Mouse (Mus musculus): Measurements from ENCODE around the gene Cdc37l1. TPM values are rescaled to one million over a fixed set of nuclear protein-coding genes. Genes with fewer than 3 reads are reported as not detected.

Cdc37l1 gene
- polyA plus RNA-seq, 1 experiment: 9.2 TPM

DNA sequence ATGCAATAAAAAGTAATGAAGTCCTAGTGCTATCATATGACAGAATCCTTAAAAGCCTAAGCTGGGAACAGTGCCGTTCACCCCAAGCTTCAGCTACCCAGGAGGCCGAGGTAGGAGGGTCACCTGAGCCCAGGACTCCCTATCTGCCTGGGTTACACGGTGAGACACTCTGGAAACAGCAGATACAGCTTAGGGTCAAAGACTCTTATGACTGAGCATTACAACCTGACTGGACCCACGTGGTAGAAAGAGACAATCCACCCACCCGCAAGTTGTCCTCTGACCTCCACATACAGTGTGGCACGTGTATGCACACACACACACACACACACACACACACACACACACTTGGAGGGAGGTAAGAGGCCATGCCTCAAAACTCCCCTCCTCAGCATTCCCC is 52.0 kb downstream of the Cdc37l1 start:
- no peak for TF ChIP-seq POLR2AphosphoS2 (IDR thresholded peaks at IDR 0.05; ENCODE audit: insufficient read length, low read depth)
- TF ChIP-seq REST (IDR thresholded peaks at IDR 0.05; ENCODE audit: insufficient read depth, insufficient read length): no peak
- TF ChIP-seq SRF (IDR thresholded peaks at IDR 0.05; ENCODE audit: control insufficient read depth, insufficient read length, low read depth): no peak
- TF ChIP-seq POLR2A (IDR thresholded peaks at IDR 0.05; ENCODE audit: insufficient read length, low read depth): no peak
- TF ChIP-seq MAX (IDR thresholded peaks at IDR 0.05; ENCODE audit: low read depth): no peak
- no peak for TF ChIP-seq CEBPB (IDR thresholded peaks at IDR 0.05; ENCODE audit: insufficient read depth, poor library complexity, severe bottlenecking)
- TF ChIP-seq MYOD1 (IDR thresholded peaks at IDR 0.05; ENCODE audit: control insufficient read depth in 1 of 3, insufficient read length in 2 of 3, low read depth in 2 of 3): no peak
- no peak for TF ChIP-seq TCF3 (IDR thresholded peaks at IDR 0.05; ENCODE audit: insufficient read length, low read depth)
- no peak for TF ChIP-seq MYOG (IDR thresholded peaks at IDR 0.05; ENCODE audit: control insufficient read depth in 1 of 3, insufficient read depth in 1 of 3, insufficient read length in 2 of 3, low read depth in 2 of 3)
- no peak for TF ChIP-seq E2F4 (IDR thresholded peaks at IDR 0.05; ENCODE audit: insufficient read depth)
- no peak for TF ChIP-seq TCF12 (IDR thresholded peaks at IDR 0.05; ENCODE audit: insufficient read depth, poor library complexity, severe bottlenecking)
- TF ChIP-seq USF1 (IDR thresholded peaks at IDR 0.05; ENCODE audit: low read depth): no peak
- Histone ChIP-seq H3K4me3 (no peak overlapping the region), H3K27me3 (ENCODE audit: control insufficient read depth, insufficient read depth, insufficient read length) (no peaks in the 10 kb centered on the region), H3K79me2 (ENCODE audit: control insufficient read depth, insufficient read depth) (peaks cover 5% of the 10 kb centered on the region), H3K36me3 (ENCODE audit: control insufficient read depth, insufficient read depth) (peaks cover 16% of the 10 kb centered on the region), H3ac (ENCODE audit: control insufficient read depth, insufficient read length) (no peak overlapping the region), H3K4me2 (ENCODE audit: low read depth) (peak overlapping the region; percentile 6)

DNA sequence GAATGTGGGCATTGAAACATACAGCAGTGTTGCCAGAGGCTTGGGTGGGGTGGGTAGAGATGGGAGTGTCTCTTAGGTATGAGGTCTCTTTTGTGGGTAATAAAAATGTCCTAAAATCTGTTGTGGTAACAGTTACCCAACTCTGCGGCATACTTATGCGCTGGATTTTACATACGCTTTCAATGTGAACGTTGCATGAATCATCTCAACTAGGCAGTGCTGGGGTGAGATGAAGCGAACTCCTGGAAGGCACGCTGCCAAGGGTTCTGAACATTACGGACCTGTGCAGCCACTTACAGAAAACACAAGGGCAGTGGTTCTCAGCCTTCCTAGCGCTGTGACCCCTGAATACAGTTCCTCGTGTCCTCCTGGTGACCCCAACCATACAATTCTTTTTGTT is 52.5 kb downstream of the Cdc37l1 start:
- Histone ChIP-seq H3K4me3 (no peak overlapping the region), H3K4me2 (ENCODE audit: low read depth) (peak overlapping the region; percentile 6), H3K27me3 (ENCODE audit: control insufficient read depth, insufficient read depth, insufficient read length) (no peaks in the 10 kb centered on the region), H3ac (ENCODE audit: control insufficient read depth, insufficient read length) (no peak overlapping the region), H3K36me3 (ENCODE audit: control insufficient read depth, insufficient read depth) (peaks cover 11% of the 10 kb centered on the region), H3K79me2 (ENCODE audit: control insufficient read depth, insufficient read depth) (peaks cover 7% of the 10 kb centered on the region)
- TF ChIP-seq CEBPB (IDR thresholded peaks at IDR 0.05; ENCODE audit: insufficient read depth, poor library complexity, severe bottlenecking) (peak; percentile 52), SRF (IDR thresholded peaks at IDR 0.05; ENCODE audit: control insufficient read depth, insufficient read length, low read depth) (no peak)

DNA sequence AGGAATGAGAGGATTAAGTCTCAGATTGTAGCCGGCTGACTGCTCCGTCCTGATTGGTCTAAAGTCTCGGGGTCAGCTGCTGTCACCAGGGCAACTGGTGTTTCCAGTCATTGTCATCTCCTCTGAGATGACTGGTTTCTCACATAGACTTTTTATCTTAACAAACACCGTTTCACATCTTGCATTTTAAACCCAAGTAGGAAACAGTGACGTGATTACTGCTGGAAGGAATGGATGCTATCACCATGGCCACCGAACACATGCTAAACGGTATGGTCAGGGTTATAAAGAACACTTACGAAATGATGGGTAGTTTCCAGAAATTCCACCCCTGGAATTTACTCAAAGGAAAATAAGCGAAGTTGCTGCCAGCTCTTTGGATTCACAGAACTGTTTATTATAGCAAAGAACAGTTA is 54.2 kb downstream of the Cdc37l1 start:
- H3ac ChIP-seq (ENCODE audit: control insufficient read depth, insufficient read length): no peak overlapping the region
- H3K4me2 ChIP-seq (ENCODE audit: low read depth): no peak overlapping the region
- peaks cover 7% of the 10 kb centered on the region for H3K79me2 ChIP-seq (ENCODE audit: control insufficient read depth, insufficient read depth)
- TF ChIP-seq CEBPB (IDR thresholded peaks at IDR 0.05; ENCODE audit: insufficient read depth, poor library complexity, severe bottlenecking) (no peak), MYOD1 (IDR thresholded peaks at IDR 0.05; ENCODE audit: control insufficient read depth in 1 of 3, insufficient read length in 2 of 3, low read depth in 2 of 3) (no peak), TCF12 (IDR thresholded peaks at IDR 0.05; ENCODE audit: insufficient read depth, poor library complexity, severe bottlenecking) (no peak)
- peaks cover 9% of the 10 kb centered on the region for H3K36me3 ChIP-seq (ENCODE audit: control insufficient read depth, insufficient read depth)
- H3K27me3 ChIP-seq (ENCODE audit: control insufficient read depth, insufficient read depth, insufficient read length): no peaks in the 10 kb centered on the region
- H3K4me3 ChIP-seq: no peak overlapping the region

DNA sequence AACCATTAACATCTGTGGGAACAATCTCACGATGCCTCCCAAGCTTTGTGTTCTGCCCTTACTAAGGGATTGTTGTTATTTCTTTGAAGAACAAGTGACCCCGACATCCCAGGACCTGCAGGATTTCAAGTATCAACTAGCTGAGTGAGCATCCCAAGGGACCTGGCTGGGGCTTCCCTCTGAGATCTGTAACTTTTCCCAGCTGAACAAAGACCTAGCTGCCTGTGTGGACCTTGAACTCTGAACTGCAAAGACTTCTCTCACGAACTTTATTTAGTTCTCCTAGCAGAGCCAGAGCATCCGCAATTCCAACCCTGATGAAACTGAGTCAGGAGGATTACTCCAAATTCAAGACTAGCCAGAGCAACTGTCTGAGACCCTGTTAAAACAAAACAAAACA is 55.2 kb downstream of the Cdc37l1 start:
- Histone ChIP-seq H3K36me3 (ENCODE audit: control insufficient read depth, insufficient read depth) (peaks cover 4% of the 10 kb centered on the region), H3K27me3 (ENCODE audit: control insufficient read depth, insufficient read depth, insufficient read length) (no peaks in the 10 kb centered on the region), H3K79me2 (ENCODE audit: control insufficient read depth, insufficient read depth) (peaks cover 7% of the 10 kb centered on the region), H3K4me3 (peak overlapping the region; percentile 41), H3ac (ENCODE audit: control insufficient read depth, insufficient read length) (no peak overlapping the region), H3K4me2 (ENCODE audit: low read depth) (peak overlapping the region; percentile 72)
- TF ChIP-seq TCF3 (IDR thresholded peaks at IDR 0.05; ENCODE audit: insufficient read length, low read depth) (no peak), POLR2AphosphoS2 (IDR thresholded peaks at IDR 0.05; ENCODE audit: insufficient read length, low read depth) (no peak), MAX (IDR thresholded peaks at IDR 0.05; ENCODE audit: low read depth) (no peak), MYOG (IDR thresholded peaks at IDR 0.05; ENCODE audit: control insufficient read depth in 1 of 3, insufficient read depth in 1 of 3, insufficient read length in 2 of 3, low read depth in 2 of 3) (no peak), USF1 (IDR thresholded peaks at IDR 0.05; ENCODE audit: low read depth) (no peak), CEBPB (IDR thresholded peaks at IDR 0.05; ENCODE audit: insufficient read depth, poor library complexity, severe bottlenecking) (no peak), SRF (IDR thresholded peaks at IDR 0.05; ENCODE audit: control insufficient read depth, insufficient read length, low read depth) (no peak), REST (IDR thresholded peaks at IDR 0.05; ENCODE audit: insufficient read depth, insufficient read length) (no peak), E2F4 (IDR thresholded peaks at IDR 0.05; ENCODE audit: insufficient read depth) (no peak), POLR2A (IDR thresholded peaks at IDR 0.05; ENCODE audit: insufficient read length, low read depth) (no peak), TCF12 (IDR thresholded peaks at IDR 0.05; ENCODE audit: insufficient read depth, poor library complexity, severe bottlenecking) (no peak), MYOD1 (IDR thresholded peaks at IDR 0.05; ENCODE audit: control insufficient read depth in 1 of 3, insufficient read length in 2 of 3, low read depth in 2 of 3) (no peak)

DNA sequence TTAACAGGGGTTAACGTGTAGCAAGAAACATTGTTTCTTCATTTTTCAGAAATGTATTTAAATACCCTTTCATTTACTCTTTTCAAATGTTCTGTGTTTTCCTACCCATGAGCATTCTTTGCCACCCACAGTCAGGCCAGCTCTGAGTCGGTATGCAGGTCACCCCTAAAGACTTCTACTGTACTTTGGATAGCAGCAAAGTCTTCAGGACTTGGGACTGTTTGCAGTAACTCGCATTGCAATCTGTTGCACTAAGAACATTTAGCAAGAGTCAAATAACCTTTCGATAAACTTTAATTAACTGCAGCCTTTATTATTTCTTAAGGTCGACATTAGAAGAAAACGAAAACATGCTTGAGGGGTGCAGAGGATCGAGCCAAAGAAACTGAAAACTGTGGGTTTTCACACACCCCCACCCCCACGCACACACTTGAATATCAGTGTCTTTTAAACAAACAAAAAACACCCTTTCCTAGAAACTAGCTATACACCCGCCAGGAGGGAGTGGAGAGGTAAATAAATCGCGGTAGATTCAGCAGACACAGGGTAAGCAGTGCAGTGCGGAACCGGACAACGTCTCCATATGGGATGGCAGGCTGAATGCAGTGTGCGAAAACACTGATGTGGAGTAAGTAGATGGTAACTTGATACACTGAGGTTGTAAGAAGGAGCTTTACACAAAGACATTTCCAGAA is 56.0 kb downstream of the Cdc37l1 start:
- H3K4me2 ChIP-seq (ENCODE audit: low read depth): peak overlapping the region; percentile 72
- no peaks in the 10 kb centered on the region for H3K27me3 ChIP-seq (ENCODE audit: control insufficient read depth, insufficient read depth, insufficient read length)
- peak overlapping the region; percentile 41 for H3K4me3 ChIP-seq
- H3K36me3 ChIP-seq (ENCODE audit: control insufficient read depth, insufficient read depth): peaks cover under 1% of the 10 kb centered on the region
- H3ac ChIP-seq (ENCODE audit: control insufficient read depth, insufficient read length): no peak overlapping the region
- no peak for TF ChIP-seq CEBPB (IDR thresholded peaks at IDR 0.05; ENCODE audit: insufficient read depth, poor library complexity, severe bottlenecking)
- TF ChIP-seq TCF12 (IDR thresholded peaks at IDR 0.05; ENCODE audit: insufficient read depth, poor library complexity, severe bottlenecking): no peak
- no peak for TF ChIP-seq REST (IDR thresholded peaks at IDR 0.05; ENCODE audit: insufficient read depth, insufficient read length)
- TF ChIP-seq E2F4 (IDR thresholded peaks at IDR 0.05; ENCODE audit: insufficient read depth): no peak
- TF ChIP-seq SRF (IDR thresholded peaks at IDR 0.05; ENCODE audit: control insufficient read depth, insufficient read length, low read depth): no peak
- TF ChIP-seq POLR2AphosphoS2 (IDR thresholded peaks at IDR 0.05; ENCODE audit: insufficient read length, low read depth): no peak
- TF ChIP-seq USF1 (IDR thresholded peaks at IDR 0.05; ENCODE audit: low read depth): no peak
- TF ChIP-seq MYOG (IDR thresholded peaks at IDR 0.05; ENCODE audit: control insufficient read depth in 1 of 3, insufficient read depth in 1 of 3, insufficient read length in 2 of 3, low read depth in 2 of 3): no peak
- no peak for TF ChIP-seq MAX (IDR thresholded peaks at IDR 0.05; ENCODE audit: low read depth)
- TF ChIP-seq TCF3 (IDR thresholded peaks at IDR 0.05; ENCODE audit: insufficient read length, low read depth): no peak
- no peak for TF ChIP-seq MYOD1 (IDR thresholded peaks at IDR 0.05; ENCODE audit: control insufficient read depth in 1 of 3, insufficient read length in 2 of 3, low read depth in 2 of 3)
- no peak for TF ChIP-seq POLR2A (IDR thresholded peaks at IDR 0.05; ENCODE audit: insufficient read length, low read depth)
- H3K79me2 ChIP-seq (ENCODE audit: control insufficient read depth, insufficient read depth): peaks cover 7% of the 10 kb centered on the region

All from myocyte (in vitro differentiated cells).